Mouse (Mus musculus) heart, postnatal 0 days (tissue): Measurements from ENCODE around the gene Hpse2. TPM values are rescaled to one million over a fixed set of nuclear protein-coding genes. Genes with fewer than 3 reads are reported as not detected.

Experiments
- ATAC-seq: fragments of 200-750 bp; cut with Nextera tagmentation; 2 replicates; pipeline ENCODE4 v1.8.0; 2017; ENCODE audit warnings: low read depth, moderate number of reproducible peaks, moderate library complexity; ENCODE audit not compliant: insufficient read depth
- DNase-seq: peaks from one replicate; pipeline ENCODE4 v3.0.0-alpha.2; 2016; ENCODE audit warnings: low spot score
- H3K27ac ChIP-seq: fragments of 300-500 bp; sonication (generic); 2 replicates; pipeline ENCODE4 v1.5.1; 2014; ENCODE audit warnings: low read depth, mild to moderate bottlenecking
- H3K27me3 ChIP-seq: fragments of 300-500 bp; sonication (generic); 2 replicates; pipeline ENCODE4 v1.6.1; 2014; ENCODE audit warnings: low read length, mixed read lengths; ENCODE audit not compliant: control insufficient read depth, insufficient read depth
- H3K36me3 ChIP-seq: fragments of 300-500 bp; sonication (generic); replicated peaks from 2 replicates; pipeline ENCODE4 v1.6.1; 2014; ENCODE audit warnings: low read length, mixed read lengths; ENCODE audit not compliant: control insufficient read depth, insufficient read depth
- H3K4me1 ChIP-seq: fragments of 300-500 bp; sonication (generic); 2 replicates; pipeline ENCODE4 v1.6.1; 2014; ENCODE audit warnings: antibody characterized with exemption; ENCODE audit not compliant: control insufficient read depth, insufficient read depth
- H3K4me2 ChIP-seq: fragments of 300-500 bp; sonication (generic); 2 replicates; pipeline ENCODE4 v1.6.1; 2014; ENCODE audit warnings: low read depth, mild to moderate bottlenecking, low read length, moderate library complexity
- H3K4me3 ChIP-seq: fragments of 300-500 bp; sonication (generic); 2 replicates; pipeline ENCODE4 v1.5.1; 2014; ENCODE audit warnings: low read depth, low read length
- H3K9ac ChIP-seq: fragments of 300-500 bp; sonication (generic); replicated peaks from 2 replicates; pipeline ENCODE4 v1.6.1; 2014; ENCODE audit warnings: low read depth, low read length, mixed read lengths
- H3K9me3 ChIP-seq: fragments of 300-500 bp; sonication (generic); replicated peaks from 2 replicates; pipeline ENCODE4 v1.6.1; 2016; ENCODE audit warnings: low read length; ENCODE audit not compliant: control insufficient read depth
- CTCF ChIP-seq: IDR thresholded peaks from 2 replicates; pipeline ENCODE4 v1.5.1; 2016; ENCODE audit warnings: antibody characterized with exemption, control low read depth, low read depth
- EP300 ChIP-seq: IDR thresholded peaks from 2 replicates; pipeline ENCODE4 v1.6.1; 2016; ENCODE audit warnings: antibody characterized with exemption, low read depth
- WGBS: fragments of 180-500 bp; shearing (Covaris S2); extraction: QIAGEN DNeasy Blood & Tissue Kit; methylation state at CpG from one replicate; pipeline ENCODE4 v1.1.7; 2014; 5-methylcytosine and 5-hydroxymethylcytosine counted together
- polyA plus RNA-seq: library from polyadenylated mRNA; unstranded; fragments of >200 nt; fragmentation: Nextera tagmentation; extraction: Ambion mirVana; gene quantifications from 2 replicates; pipeline ENCODE4 v1.2.1, GENCODE M21; 2015
- total RNA-seq: library from RNA; depleted of rRNA; stranded (reverse); fragments of >200 nt; gene quantifications from 2 replicates; pipeline ENCODE4 v1.2.3, GENCODE M21; 2014; ENCODE audit warnings: low replicate concordance

Hpse2 gene
- total and polyA plus RNA-seq, 2 experiments from 2014 or later, result 0.45 to 0.69 TPM

DNA sequence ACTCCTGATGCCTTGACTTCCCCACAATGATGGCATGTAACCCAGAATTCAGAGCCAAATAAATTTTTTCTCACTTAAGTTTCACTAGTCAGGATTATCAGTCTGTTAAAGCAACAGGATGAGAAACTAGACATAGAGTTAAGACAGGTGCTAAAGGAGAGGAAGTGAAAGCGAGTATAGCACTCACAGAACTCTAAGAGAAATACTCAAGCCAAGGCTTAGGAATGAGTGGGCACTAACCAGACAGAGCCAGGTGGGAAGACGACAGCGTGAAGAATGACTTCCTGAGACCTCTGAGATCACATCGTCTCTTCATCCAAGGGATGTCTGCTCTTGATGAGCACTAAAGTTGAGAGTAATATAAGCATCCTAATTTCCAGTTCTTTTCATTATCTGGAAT is 144.2 kb downstream of the Hpse2 start:
- H3K27ac ChIP-seq, result no peak overlapping the region
- no peak for DNase-seq
- H3K9ac ChIP-seq, result no peak overlapping the region
- no peaks in the 10 kb centered on the region for H3K27me3 ChIP-seq
- no peaks in the 10 kb centered on the region for H3K36me3 ChIP-seq
- TF ChIP-seq EP300 (no peak), CTCF (no peak)
- no peak overlapping the region for H3K4me2 ChIP-seq
- no peak overlapping the region for H3K4me3 ChIP-seq
- ATAC-seq, result no peak
- H3K9me3 ChIP-seq, result no peaks in the 10 kb centered on the region
- H3K4me1 ChIP-seq, result no peaks in the 10 kb centered on the region
- 70% methylated on average over 4 of the region's 4 CpGs for WGBS

DNA sequence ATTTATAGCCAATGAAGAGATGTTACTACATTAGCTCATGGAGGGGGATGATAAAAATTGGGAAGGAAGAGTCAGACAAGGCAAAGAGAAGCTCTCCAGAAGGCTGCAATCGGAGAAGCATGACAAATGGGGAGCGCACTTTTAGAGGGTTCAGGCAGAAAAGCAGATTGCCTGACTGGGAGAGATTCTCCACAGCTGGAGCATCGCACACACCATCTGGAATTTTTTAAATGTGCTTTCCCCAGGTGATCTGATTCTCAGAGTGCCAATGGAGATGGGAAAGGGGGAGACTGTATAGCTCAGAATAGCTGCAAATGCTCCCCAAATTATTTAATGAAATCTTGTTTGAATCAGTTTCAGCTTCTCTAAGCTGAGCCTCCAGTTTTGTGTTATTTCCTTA is 156.4 kb downstream of the Hpse2 start:
- H3K27ac ChIP-seq, result no peak overlapping the region
- no peak overlapping the region for H3K4me2 ChIP-seq
- no peaks in the 10 kb centered on the region for H3K27me3 ChIP-seq
- H3K4me3 ChIP-seq, result no peak overlapping the region
- 71% methylated on average over 3 of the region's 3 CpGs for WGBS
- DNase-seq (no peak), ATAC-seq (no peak)
- TF ChIP-seq EP300 (no peak), CTCF (no peak)
- H3K9ac ChIP-seq, result no peak overlapping the region
- no peaks in the 10 kb centered on the region for H3K4me1 ChIP-seq
- H3K9me3 ChIP-seq, result no peaks in the 10 kb centered on the region
- H3K36me3 ChIP-seq, result no peaks in the 10 kb centered on the region

DNA sequence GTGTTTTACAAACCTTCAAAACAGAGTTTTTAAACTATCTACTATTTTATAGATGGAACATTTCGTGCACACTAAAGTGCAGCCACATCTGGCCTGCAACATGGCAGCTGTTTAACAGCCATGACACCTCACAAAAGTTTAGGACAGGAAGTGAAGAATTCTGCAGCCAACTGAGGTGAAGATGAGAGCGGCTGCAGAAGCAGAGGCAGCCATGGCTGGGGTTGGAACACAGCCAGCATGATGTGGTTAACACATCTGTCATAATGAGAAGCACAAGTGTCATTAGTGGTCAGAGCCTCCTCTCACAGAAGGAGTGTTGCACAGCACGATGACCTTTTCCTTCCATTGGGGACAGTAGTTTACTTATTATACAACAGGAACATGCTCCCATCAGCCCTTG is 194.6 kb downstream of the Hpse2 start:
- Histone ChIP-seq H3K4me1 (no peaks in the 10 kb centered on the region), H3K36me3 (no peaks in the 10 kb centered on the region), H3K4me2 (no peak overlapping the region), H3K27me3 (no peaks in the 10 kb centered on the region), H3K4me3 (no peak overlapping the region), H3K9me3 (no peaks in the 10 kb centered on the region), H3K27ac (no peak overlapping the region), H3K9ac (no peak overlapping the region)
- ATAC-seq, result no peak
- no peak for DNase-seq
- 49% methylated on average over 3 of the region's 3 CpGs for WGBS
- TF ChIP-seq EP300 (no peak), CTCF (no peak)

DNA sequence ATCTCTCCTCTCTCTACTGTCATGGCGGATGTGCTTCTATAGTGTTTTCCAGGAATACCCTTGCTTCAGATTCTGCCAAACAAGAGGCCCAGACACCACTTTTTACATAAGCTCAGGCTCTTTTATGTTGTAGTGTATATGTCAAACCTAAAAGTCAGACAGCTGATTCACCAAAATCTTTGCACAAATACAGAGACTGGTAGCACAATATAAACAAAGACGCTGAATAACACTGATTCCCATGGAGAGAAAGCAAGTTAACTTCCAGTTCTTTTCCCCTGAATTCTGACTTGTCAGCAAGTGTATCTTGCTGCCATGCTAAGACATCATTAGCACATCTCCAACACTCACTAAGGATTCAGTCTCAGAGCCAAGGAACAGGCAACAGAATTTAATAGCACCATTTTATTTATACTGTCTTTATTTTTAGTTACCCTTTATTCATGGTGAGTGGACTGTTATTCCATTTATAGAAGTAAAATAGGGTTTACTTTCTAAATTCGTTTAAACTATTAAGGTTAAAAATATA is 212.7 kb downstream of the Hpse2 start:
- 66% methylated on average over 3 of the region's 3 CpGs for WGBS
- Histone ChIP-seq H3K36me3 (no peaks in the 10 kb centered on the region), H3K27ac (no peak overlapping the region), H3K9ac (no peak overlapping the region), H3K4me2 (no peak overlapping the region), H3K4me3 (no peak overlapping the region), H3K9me3 (no peaks in the 10 kb centered on the region), H3K27me3 (no peaks in the 10 kb centered on the region), H3K4me1 (no peaks in the 10 kb centered on the region)
- DNase-seq, result no peak
- no peak for TF ChIP-seq CTCF
- no peak for TF ChIP-seq EP300
- ATAC-seq, result no peak

DNA sequence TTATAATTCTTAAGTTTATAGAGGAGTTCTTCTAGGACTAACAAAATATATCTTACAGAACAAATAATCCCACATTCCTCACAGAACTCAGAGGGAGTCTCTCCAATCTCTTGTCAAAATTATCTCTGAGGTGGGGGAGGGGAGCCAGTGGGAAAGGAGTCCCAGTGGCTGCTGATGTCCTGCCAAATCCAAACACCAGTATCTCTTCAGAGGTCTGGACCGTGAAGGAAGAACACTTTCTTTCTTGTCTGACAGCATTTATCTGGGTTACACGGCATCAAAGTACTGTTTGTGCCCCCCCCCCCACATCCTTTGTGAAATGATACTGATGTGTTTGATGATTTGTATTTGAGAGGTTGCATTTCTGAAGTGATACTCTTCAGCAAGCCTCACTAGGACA is 213.3 kb downstream of the Hpse2 start:
- H3K27ac ChIP-seq, result no peak overlapping the region
- H3K9ac ChIP-seq, result no peak overlapping the region
- DNase-seq (no peak), ATAC-seq (no peak)
- WGBS, result 21% methylated on average over 2 of the region's 2 CpGs
- H3K36me3 ChIP-seq, result no peaks in the 10 kb centered on the region
- no peaks in the 10 kb centered on the region for H3K4me1 ChIP-seq
- H3K27me3 ChIP-seq, result no peaks in the 10 kb centered on the region
- TF ChIP-seq EP300, result no peak
- TF ChIP-seq CTCF, result no peak
- H3K4me2 ChIP-seq, result no peak overlapping the region
- no peak overlapping the region for H3K4me3 ChIP-seq
- no peaks in the 10 kb centered on the region for H3K9me3 ChIP-seq

DNA sequence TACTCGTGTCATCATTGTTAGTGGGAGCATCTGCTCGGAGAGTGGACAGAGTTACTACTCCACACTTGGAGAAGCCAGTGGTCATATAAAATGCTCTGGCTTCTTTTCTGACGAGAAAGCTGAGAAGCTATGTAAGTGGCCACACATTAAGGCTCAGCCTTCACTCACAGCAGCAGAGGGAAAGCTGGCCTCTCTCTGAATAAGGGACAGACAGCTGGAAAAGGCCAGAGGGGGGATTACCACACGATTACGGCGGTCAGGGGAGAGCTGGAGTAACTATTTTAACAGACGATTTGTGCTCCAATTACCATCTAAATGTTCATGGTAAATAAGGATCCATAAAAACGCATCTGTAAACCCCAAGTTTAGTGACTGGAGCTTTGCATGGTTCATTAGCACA is 232.1 kb downstream of the Hpse2 start:
- H3K4me2 ChIP-seq, result no peak overlapping the region
- 64% methylated on average over 8 of the region's 8 CpGs for WGBS
- H3K27me3 ChIP-seq, result no peaks in the 10 kb centered on the region
- no peaks in the 10 kb centered on the region for H3K9me3 ChIP-seq
- no peak overlapping the region for H3K4me3 ChIP-seq
- no peaks in the 10 kb centered on the region for H3K36me3 ChIP-seq
- H3K27ac ChIP-seq, result peak overlapping the region; percentile 43
- no peaks in the 10 kb centered on the region for H3K4me1 ChIP-seq
- no peak overlapping the region for H3K9ac ChIP-seq
- no peak for DNase-seq
- TF ChIP-seq EP300 (no peak), CTCF (no peak)
- ATAC-seq, result no peak
